8 mouse cellular contexts compared by ENCODE assay signal in genomic region chr1:178528431-178529351, GRCm38 (mm10). TPM values are rescaled to one million over a fixed set of nuclear protein-coding genes. Genes with fewer than 3 reads are reported as not detected.
DNase-seq lines count a peak whose midpoint lies in the region; ATAC-seq and TF ChIP-seq lines count a peak whose summit lies in the region.

TSS of gene Kif26b (plus strand) at chr1:178529125.

- no peaks in the 10 kb centered on the region for H3K36me3 ChIP-seq in forebrain, postnatal 0 days (ENCODE audit: insufficient read depth)
- H3K36me3 ChIP-seq in hindbrain, embryonic 11.5 days (ENCODE audit: control insufficient read depth, insufficient read depth, low read length): no peaks in the 10 kb centered on the region
- no peaks in the 10 kb centered on the region for H3K36me3 ChIP-seq in lung, postnatal 0 days (ENCODE audit: insufficient read depth, low read length)

- H3K4me1 ChIP-seq in forebrain, postnatal 0 days (ENCODE audit: insufficient read depth): peaks cover 7% of the 10 kb centered on the region; the same call in 1 of the 2 replicates
- H3K4me1 ChIP-seq in hindbrain, embryonic 11.5 days (replicated peaks; ENCODE audit: control insufficient read depth, insufficient read depth, low read length): peaks cover 7% of the 10 kb centered on the region; the same call in 1 of the 2 replicates
- peaks cover 17% of the 10 kb centered on the region for H3K4me1 ChIP-seq in lung, postnatal 0 days (ENCODE audit: insufficient read depth, low read depth, low read length)

- TF ChIP-seq EP300 in lung, postnatal 0 days (IDR thresholded peaks at IDR 0.05): no peak

- peak within 1 kb of the TSS; percentile 74 for H3K9ac ChIP-seq in forebrain, postnatal 0 days
- peak within 1 kb of the TSS; percentile 62 for H3K9ac ChIP-seq in hindbrain, embryonic 11.5 days (ENCODE audit: low read depth, low read length)
- H3K9ac ChIP-seq in lung, postnatal 0 days (replicated peaks; ENCODE audit: low read depth): peak within 1 kb of the TSS; percentile 19; the same call in 1 of the 2 replicates

- H3K4me3 ChIP-seq in forebrain, postnatal 0 days (ENCODE audit: low read depth, low read length): peak within 1 kb of the TSS; percentile 71
- H3K4me3 ChIP-seq in hindbrain, embryonic 11.5 days (ENCODE audit: low read depth, low read length): peak within 1 kb of the TSS; percentile 60
- peak within 1 kb of the TSS; percentile 50 for H3K4me3 ChIP-seq in lung, postnatal 0 days (ENCODE audit: low read depth, low read length)

- POLR2A ChIA-PET in Patski (lab: Charles Lee): no interaction called here

- peak within 1 kb of the TSS; percentile 85 for H3K27ac ChIP-seq in forebrain, postnatal 0 days (ENCODE audit: low read depth, low read length)
- peak within 1 kb of the TSS; percentile 66 for H3K27ac ChIP-seq in hindbrain, embryonic 11.5 days (ENCODE audit: low read depth, low read length)
- H3K27ac ChIP-seq in lung, postnatal 0 days (ENCODE audit: low read length): no peak within 1 kb of the TSS

- H3K9me3 ChIP-seq in forebrain, postnatal 0 days (ENCODE audit: low read length): no peaks in the 10 kb centered on the region
- no peaks in the 10 kb centered on the region for H3K9me3 ChIP-seq in hindbrain, embryonic 11.5 days (ENCODE audit: control insufficient read depth, low read length)
- H3K9me3 ChIP-seq in lung, postnatal 0 days (ENCODE audit: low read length): no peaks in the 10 kb centered on the region

- H3K4me2 ChIP-seq in forebrain, postnatal 0 days (ENCODE audit: low read depth): peak within 1 kb of the TSS; percentile 100
- peak within 1 kb of the TSS; percentile 100 for H3K4me2 ChIP-seq in hindbrain, embryonic 11.5 days (replicated peaks; ENCODE audit: low read depth, low read length)
- H3K4me2 ChIP-seq in lung, postnatal 0 days (replicated peaks; ENCODE audit: low read depth, low read length): peak within 1 kb of the TSS; percentile 97

- ATAC-seq in Patski: peak; percentile 40
- ATAC-seq in forebrain, postnatal 0 days: peak; percentile 55
- ATAC-seq in hindbrain, embryonic 11.5 days (ENCODE audit: low FRiP score): peak; percentile 54
- peak; percentile 53 for ATAC-seq in lung, postnatal 0 days

- CTCF ChIA-PET in Patski (lab: Charles Lee): interaction anchor here (0.9 to 1.9 kb wide), 4 partner anchors 367 to 949 kb away, joined by 3 to 8 read pairs (median 4); no protein-coding TSS in a partner anchor

- TF ChIP-seq CTCF in Patski (IDR thresholded peaks at IDR 0.05): no peak
- no peak for TF ChIP-seq CTCF in forebrain, postnatal 0 days (IDR thresholded peaks at IDR 0.05; ENCODE audit: low read depth)
- TF ChIP-seq CTCF in lung, postnatal 0 days (IDR thresholded peaks at IDR 0.05): no peak

- in situ Hi-C loops in Patski (cut with MboI; ENCODE audit: low pct_unique_long_range_greater_than_20kb): loop anchor here (5.0 to 10.0 kb wide), 5 partner anchors 454 to 949 kb away; no protein-coding TSS in a partner anchor

- no peaks in the 10 kb centered on the region for H3K27me3 ChIP-seq in Patski
- H3K27me3 ChIP-seq in forebrain, postnatal 0 days (ENCODE audit: insufficient read depth, low read length): no peaks in the 10 kb centered on the region
- H3K27me3 ChIP-seq in hindbrain, embryonic 11.5 days (ENCODE audit: control insufficient read depth, insufficient read depth, low read length): peaks cover 20% of the 10 kb centered on the region
- peaks cover 38% of the 10 kb centered on the region for H3K27me3 ChIP-seq in lung, postnatal 0 days (replicated peaks; ENCODE audit: insufficient read depth, low read length)

- 3% methylated on average over 92 of the region's 92 CpGs for WGBS in forebrain, postnatal 0 days
- WGBS in hindbrain, embryonic 11.5 days: under 1% methylated on average over 88 of the region's 92 CpGs
- under 1% methylated on average over 69 of the region's 92 CpGs for WGBS in lung, postnatal 0 days

- no peak for DNase-seq in Patski (ENCODE audit: low read depth, low spot score)
- peak; percentile 65 for DNase-seq in cerebellum, adult 11-12 months
- DNase-seq in forebrain, postnatal 0 days: peak; percentile 78
- DNase-seq in hindbrain, embryonic 11.5 days (ENCODE audit: low spot score): peak; percentile 74
- DNase-seq in layer of hippocampus, postnatal 10 days (ENCODE audit: low spot score in 2 of 2): peak; percentile 72 to 77
- peak; percentile 50 for DNase-seq in lung, postnatal 0 days (ENCODE audit: low spot score)
- DNase-seq in right cerebral cortex, adult 2 months (ENCODE audit: low spot score in 2 of 2): peak; percentile 52 to 63
- DNase-seq in MN1 (ENCODE audit: low spot score): no peak

RNA-seq across cellular contexts. Expression of gene Kif26b, which starts in this region (rescaled TPM):
- 6.5 TPM for polyA plus RNA-seq in Patski (2021)
- 24.6 and 33.7 TPM in 2 replicates for total RNA-seq in forebrain, postnatal 0 days (2014; rRNA removed)
- polyA plus RNA-seq in forebrain, postnatal 0 days (2015; fragmentation: Nextera tagmentation; extraction: Ambion mirVana): 2.6 and 3.4 TPM in 2 replicates
- 5.7 and 6.5 TPM in 2 replicates for polyA plus RNA-seq in hindbrain, embryonic 11.5 days (2014; fragmentation: Nextera tagmentation; extraction: Ambion mirVana)
- total RNA-seq in layer of hippocampus, postnatal 10 days (2021): 10 to 100 TPM; 28.6 to 29.9 TPM
- 0.44 and 0.57 TPM in 2 replicates for polyA plus RNA-seq in lung, postnatal 0 days (2015; fragmentation: Nextera tagmentation; extraction: Ambion mirVana)

Comparison
In these comparisons a context has a peak if more than half of its experiments do, and no peak if none do; other contexts are left out.
1. Peak in DNase-seq, ATAC-seq, H3K4me3 ChIP-seq, H3K9ac ChIP-seq and H3K4me2 ChIP-seq in lung, postnatal 0 days; RNA of the gene not detected or under 1 TPM.
2. DNase-seq: peak in cerebellum, adult 11-12 months (single experiment), forebrain, postnatal 0 days (single experiment), hindbrain, embryonic 11.5 days (single experiment), layer of hippocampus, postnatal 10 days (2 of 2) and right cerebral cortex, adult 2 months (2 of 2); none in Patski (single experiment) and MN1 (single experiment).
3. H3K9ac ChIP-seq: peak in every context shown above with its lines; median percentile 74 in forebrain, postnatal 0 days; 62 in hindbrain, embryonic 11.5 days; 19 in lung, postnatal 0 days.
4. Peak in every context shown above with its lines, with median percentiles within 50 percentile points of each other: ATAC-seq, H3K4me2 ChIP-seq and H3K4me3 ChIP-seq.